Mouse (Mus musculus): ENCODE measurements around the gene Gm19402.

Gene Gm19402

GRCm38 (mm10) chr10:77666342-77666741 is 24.2 kb downstream of the Gm19402 start:
- no peak for DNase-seq (ENCODE audit: low spot score)

GRCm38 (mm10) chr10:77663949-77664665 is 26.4 kb downstream of the Gm19402 start:
- no peak for DNase-seq (ENCODE audit: low spot score)

GRCm38 (mm10) chr10:77658286-77658994 is 32.1 kb downstream of the Gm19402 start:
- DNase-seq (ENCODE audit: low spot score), result no peak

GRCm38 (mm10) chr10:77652046-77652445 is 38.5 kb downstream of the Gm19402 start:
- no peak for DNase-seq (ENCODE audit: low spot score)

GRCm38 (mm10) chr10:77647901-77648300 is 42.7 kb downstream of the Gm19402 start:
- DNase-seq (ENCODE audit: low spot score), result no peak

GRCm38 (mm10) chr10:77647461-77647860 is 43.1 kb downstream of the Gm19402 start:
- no peak for DNase-seq (ENCODE audit: low spot score)

GRCm38 (mm10) chr10:77645571-77645970 is 45.0 kb downstream of the Gm19402 start:
- no peak for DNase-seq (ENCODE audit: low spot score)

- no peak for DNase-seq (ENCODE audit: low spot score)
These were observed 47.4 kb downstream of the Gm19402 start for GRCm38 (mm10) chr10:77643160-77643559.

Measured in retina, embryonic 14.5 days (tissue).